Mouse (Mus musculus) erythroblast, embryonic 14.5 days (primary cell): ENCODE data around the gene 1110057P08Rik. TPM values are rescaled to one million over a fixed set of nuclear protein-coding genes. Genes with fewer than 3 reads are reported as not detected.
"Not testable (repeated sequence)": the region's sequence is repeated elsewhere in the genome, so short reads cannot be mapped to it uniquely, and the experiment has no call there.

Experiments used
- H3K27me3 ChIP-seq: 2 replicates; pipeline ENCODE4 v1.6.1; 2012; ENCODE audit warnings: inconsistent platforms; ENCODE audit not compliant: control insufficient read depth
- H3K36me3 ChIP-seq: 2 replicates; pipeline ENCODE4 v1.6.1; 2012; ENCODE audit warnings: mild to moderate bottlenecking, inconsistent platforms; ENCODE audit not compliant: control insufficient read depth
- H3K4me1 ChIP-seq: 2 replicates; pipeline ENCODE4 v1.6.1; 2012; ENCODE audit warnings: inconsistent platforms; ENCODE audit not compliant: control insufficient read depth
- H3K4me3 ChIP-seq: replicated peaks from 2 replicates; pipeline ENCODE3; 2012; ENCODE audit warnings: moderate library complexity, mild to moderate bottlenecking, inconsistent platforms
- H3K9me3 ChIP-seq: 2 replicates; pipeline ENCODE4 v1.6.1; 2012; ENCODE audit warnings: low read length, inconsistent platforms, mixed read lengths; ENCODE audit not compliant: control insufficient read depth
- GATA1 ChIP-seq: IDR thresholded peaks from 2 replicates; pipeline ENCODE4 v1.6.1; 2012; ENCODE audit warnings: low read length, inconsistent platforms, mixed read lengths
- TAL1 ChIP-seq: IDR thresholded peaks from 3 replicates; pipeline ENCODE4 v1.6.1; 2012; ENCODE audit warnings: low read length, inconsistent platforms, mixed read lengths
- polyA plus RNA-seq: library from polyadenylated mRNA; stranded (reverse); fragments of >175 nt; gene quantifications from 2 replicates; pipeline ENCODE4 v1.2.3, GENCODE M21; 2012

The 1110057P08Rik gene
- not detected in 2 replicates for polyA plus RNA-seq

GRCm38 (mm10) chr16:89174435-89174834, at the start of gene 1110057P08Rik:
Gene 1110057P08Rik (plus strand): TSS chr16:89174735.
- Histone ChIP-seq H3K27me3 (no peaks in the 10 kb centered on the region), H3K4me3 (no peak within 1 kb of the TSS), H3K4me1 (no peaks in the 10 kb centered on the region), H3K9me3 (peaks cover 5% of the 10 kb centered on the region; the same call in 1 of the 2 replicates), H3K36me3 (no peaks in the 10 kb centered on the region)
- TF ChIP-seq GATA1, result no peak
- TF ChIP-seq TAL1, result no peak

GRCm38 (mm10) chr16:89140551-89140950, 34.0 kb upstream of the 1110057P08Rik start, which contains the start of gene Gm6358:
Gene Gm6358 (plus strand): TSS chr16:89140851.
- Histone ChIP-seq H3K27me3 (no peaks in the 10 kb centered on the region), H3K4me3 (no peak within 1 kb of the TSS), H3K4me1 (no peaks in the 10 kb centered on the region), H3K9me3 (peaks cover 7% of the 10 kb centered on the region), H3K36me3 (no peaks in the 10 kb centered on the region)
- TF ChIP-seq TAL1 (no peak), GATA1 (no peak)

- Histone ChIP-seq H3K4me1 (no peaks in the 10 kb centered on the region), H3K4me3 (no peak within 1 kb of the TSS), H3K27me3 (no peaks in the 10 kb centered on the region), H3K9me3 (peaks cover 7% of the 10 kb centered on the region), H3K36me3 (no peaks in the 10 kb centered on the region)
- TF ChIP-seq TAL1 (no peak), GATA1 (no peak)
Observed at GRCm38 (mm10) chr16:89150786-89151185, 23.7 kb upstream of the 1110057P08Rik start, which contains the start of gene Gm10061. Gene Gm10061 (plus strand): TSS chr16:89151086.

- Histone ChIP-seq H3K36me3 (no peaks in the 10 kb centered on the region), H3K4me1 (no peaks in the 10 kb centered on the region), H3K4me3 (no peak within 1 kb of the TSS), H3K27me3 (no peaks in the 10 kb centered on the region), H3K9me3 (peaks cover 17% of the 10 kb centered on the region)
- TF ChIP-seq TAL1 (no peak), GATA1 (no peak)
Observed at GRCm38 (mm10) chr16:89157652-89158051, 16.9 kb upstream of the 1110057P08Rik start, which contains the start of gene Gm9789. Gene Gm9789 (plus strand): TSS chr16:89157952.

- not testable (repeated sequence) for H3K9me3 ChIP-seq, H3K36me3 ChIP-seq, H3K27me3 ChIP-seq, H3K4me1 ChIP-seq, H3K4me3 ChIP-seq
Observed at GRCm38 (mm10) chr16:89169190-89169589, 5.3 kb upstream of the 1110057P08Rik start, which contains the start of gene Gm7735. Gene Gm7735 (plus strand): TSS chr16:89169490.

- TF ChIP-seq TAL1, result no peak
- TF ChIP-seq GATA1, result no peak
- Histone ChIP-seq H3K4me1 (no peaks in the 10 kb centered on the region), H3K27me3 (no peaks in the 10 kb centered on the region), H3K4me3 (no peak overlapping the region), H3K36me3 (no peaks in the 10 kb centered on the region), H3K9me3 (peaks cover 4% of the 10 kb centered on the region; the same call in 1 of the 2 replicates)
Observed at GRCm38 (mm10) chr16:89188621-89189020, 14.1 kb downstream of the 1110057P08Rik start.

- no peaks in the 10 kb centered on the region for H3K4me1 ChIP-seq
- H3K36me3 ChIP-seq, result no peaks in the 10 kb centered on the region
- H3K27me3 ChIP-seq, result no peaks in the 10 kb centered on the region
- no peak within 1 kb of the TSS for H3K4me3 ChIP-seq
- no peaks in the 10 kb centered on the region for H3K9me3 ChIP-seq
- TF ChIP-seq TAL1 (no peak), GATA1 (no peak)
Observed at GRCm38 (mm10) chr16:89205561-89205960, 31.0 kb downstream of the 1110057P08Rik start, which contains the start of gene Krtap20-2. Gene Krtap20-2 (plus strand): TSS chr16:89205861.

Other genes with a start within 250 kb of the 1110057P08Rik start
- gene Krtap19-9b, start 242.5 kb upstream of the 1110057P08Rik start, polyA plus RNA-seq, result not detected in 2 replicates
- gene Krtap16-3, start 211.9 kb upstream of the 1110057P08Rik start, polyA plus RNA-seq, result not detected in 2 replicates
- not detected in 2 replicates for gene Krtap22-2, start 164.0 kb upstream of the 1110057P08Rik start, polyA plus RNA-seq
- gene Gm10229, start 159.5 kb upstream of the 1110057P08Rik start, polyA plus RNA-seq, result not detected in 2 replicates
- not detected in 2 replicates for gene Krtap6-1, start 143.0 kb upstream of the 1110057P08Rik start, polyA plus RNA-seq
- gene Gm10228, start 133.3 kb upstream of the 1110057P08Rik start, polyA plus RNA-seq, result not detected in 2 replicates
- gene Krtap6-5, start 126.9 kb upstream of the 1110057P08Rik start, polyA plus RNA-seq, result not detected in 2 replicates
- gene 1110025L11Rik, start 110.7 kb upstream of the 1110057P08Rik start, polyA plus RNA-seq, result not detected in 2 replicates
- gene Krtap6-3, start 90.7 kb upstream of the 1110057P08Rik start, polyA plus RNA-seq, result not detected in 2 replicates
- gene Gm6358, start 33.9 kb upstream of the 1110057P08Rik start, polyA plus RNA-seq, result not detected in 2 replicates
- not detected in 2 replicates for gene Gm10061, start 23.6 kb upstream of the 1110057P08Rik start, polyA plus RNA-seq
- not detected in 2 replicates for gene Gm9789, start 16.8 kb upstream of the 1110057P08Rik start, polyA plus RNA-seq
- gene Gm7735, start 5.2 kb upstream of the 1110057P08Rik start, polyA plus RNA-seq, result not detected in 2 replicates
- not detected in 2 replicates for gene Krtap20-2, start 31.1 kb downstream of the 1110057P08Rik start, polyA plus RNA-seq
- gene Krtap21-1, start 229.1 kb downstream of the 1110057P08Rik start, polyA plus RNA-seq, result not detected in 2 replicates
- gene Krtap6-2, start 245.4 kb downstream of the 1110057P08Rik start, polyA plus RNA-seq, result not detected in 2 replicates